Mouse (Mus musculus): Measurements from ENCODE around the gene Gabrb2. TPM values are rescaled to one million over a fixed set of nuclear protein-coding genes. Genes with fewer than 3 reads are reported as not detected.

Gabrb2 gene
- total and polyA plus RNA-seq, 3 experiments: not detected

GRCm38 (mm10) chr11:42571467-42571866 is 151.9 kb downstream of the Gabrb2 start:
- H3K36me3 ChIP-seq (ENCODE audit: control insufficient read depth in 1 of 2, insufficient read depth in 2 of 2, low read length in 2 of 2): no peaks in the 10 kb centered on the region

GRCm38 (mm10) chr11:42575146-42575873 is 155.8 kb downstream of the Gabrb2 start:
- TF ChIP-seq HCFC1 (IDR thresholded peaks at IDR 0.05; ENCODE audit: low read depth, low read length): no peak
- TF ChIP-seq MAFK (IDR thresholded peaks at IDR 0.05; ENCODE audit: borderline replicate concordance, low read depth, low read length): no peak
- no peak for TF ChIP-seq TBP (IDR thresholded peaks at IDR 0.05; ENCODE audit: low read depth, low read length)
- no peak for TF ChIP-seq POLR2AphosphoS2 (IDR thresholded peaks at IDR 0.05; ENCODE audit: low read length)
- TF ChIP-seq MAX (IDR thresholded peaks at IDR 0.05; ENCODE audit: low read length): no peak
- H3K9ac ChIP-seq (ENCODE audit: control insufficient read depth, low read depth, low read length, poor library complexity, severe bottlenecking): no peak overlapping the region
- H3K36me3 ChIP-seq (ENCODE audit: control insufficient read depth in 1 of 2, insufficient read depth in 2 of 2, low read length in 2 of 2): no peaks in the 10 kb centered on the region
- no peak for DNase-seq (ENCODE audit: low read depth, low spot score)
- no peak overlapping the region for H3K4me3 ChIP-seq (ENCODE audit: control insufficient read depth in 1 of 2, insufficient read depth in 1 of 2, low read depth in 2 of 2, low read length in 2 of 2)
- H3K27me3 ChIP-seq (ENCODE audit: control insufficient read depth in 1 of 2, insufficient read depth in 2 of 2, low read length in 2 of 2): no peaks in the 10 kb centered on the region
- no peaks in the 10 kb centered on the region for H3K4me1 ChIP-seq (ENCODE audit: control insufficient read depth in 1 of 2, insufficient read depth in 2 of 2, low read length in 2 of 2)
- no peaks in the 10 kb centered on the region for H3K79me2 ChIP-seq (ENCODE audit: control insufficient read depth, insufficient read depth, low read length, poor library complexity)
- no peak overlapping the region for H3K27ac ChIP-seq (ENCODE audit: control insufficient read depth, low read depth, low read length)
- no peaks in the 10 kb centered on the region for H3K9me3 ChIP-seq (replicated peaks; ENCODE audit: insufficient read depth, low read length)

More at GRCm38 (mm10) chr11:42571467-42571866, 151.9 kb downstream of the Gabrb2 start:
- no peaks in the 10 kb centered on the region for H3K79me2 ChIP-seq (ENCODE audit: control insufficient read depth, insufficient read depth, low read length, poor library complexity)
- H3K4me3 ChIP-seq (ENCODE audit: control insufficient read depth in 1 of 2, insufficient read depth in 1 of 2, low read depth in 2 of 2, low read length in 2 of 2): no peak overlapping the region
- H3K9ac ChIP-seq (ENCODE audit: control insufficient read depth, low read depth, low read length, poor library complexity, severe bottlenecking): no peak overlapping the region
- no peaks in the 10 kb centered on the region for H3K9me3 ChIP-seq (replicated peaks; ENCODE audit: insufficient read depth, low read length)
- H3K27ac ChIP-seq (ENCODE audit: control insufficient read depth, low read depth, low read length): no peak overlapping the region
- H3K27me3 ChIP-seq (ENCODE audit: control insufficient read depth in 1 of 2, insufficient read depth in 2 of 2, low read length in 2 of 2): no peaks in the 10 kb centered on the region
- no peak for TF ChIP-seq HCFC1 (IDR thresholded peaks at IDR 0.05; ENCODE audit: low read depth, low read length)
- TF ChIP-seq ZMIZ1 (IDR thresholded peaks at IDR 0.05; ENCODE audit: low read depth, low read length): no peak
- TF ChIP-seq TCF12 (IDR thresholded peaks at IDR 0.05; ENCODE audit: low read depth, low read length): no peak
- no peak for TF ChIP-seq MYC (IDR thresholded peaks at IDR 0.05; ENCODE audit: low read depth, low read length)
- TF ChIP-seq USF1 (IDR thresholded peaks at IDR 0.05; ENCODE audit: low read depth, low read length): no peak
- no peak for TF ChIP-seq NRF1 (IDR thresholded peaks at IDR 0.05; ENCODE audit: insufficient read depth, low read depth, low read length, poor library complexity, severe bottlenecking)
- no peak for TF ChIP-seq ELF1 (IDR thresholded peaks at IDR 0.05; ENCODE audit: low read depth, low read length)
- TF ChIP-seq SIN3A (IDR thresholded peaks at IDR 0.05; ENCODE audit: low read length): no peak
- TF ChIP-seq ZC3H11A (IDR thresholded peaks at IDR 0.05; ENCODE audit: low read depth, low read length): no peak
- TF ChIP-seq RCOR1 (IDR thresholded peaks at IDR 0.05; ENCODE audit: low read depth, low read length): no peak
- no peak for TF ChIP-seq RAD21 (IDR thresholded peaks at IDR 0.05; ENCODE audit: low read depth, low read length)
- TF ChIP-seq CHD1 (IDR thresholded peaks at IDR 0.05; ENCODE audit: low read depth, low read length): no peak
- TF ChIP-seq POLR2AphosphoS2 (IDR thresholded peaks at IDR 0.05; ENCODE audit: low read length): no peak
- no peak for TF ChIP-seq GABPA (IDR thresholded peaks at IDR 0.05; ENCODE audit: low read depth, low read length)
- no peak for TF ChIP-seq ZKSCAN1 (IDR thresholded peaks at IDR 0.05; ENCODE audit: low read depth, low read length)
- no peak for TF ChIP-seq MXI1 (IDR thresholded peaks at IDR 0.05; ENCODE audit: low read depth, low read length)
- no peak for TF ChIP-seq BHLHE40 (IDR thresholded peaks at IDR 0.05; ENCODE audit: borderline replicate concordance, low read depth, low read length)
- no peak for TF ChIP-seq GATA1 (IDR thresholded peaks at IDR 0.05; ENCODE audit: low read depth, low read length)
- H3K4me1 ChIP-seq (ENCODE audit: control insufficient read depth in 1 of 2, insufficient read depth in 2 of 2, low read length in 2 of 2): no peaks in the 10 kb centered on the region
- DNase-seq (ENCODE audit: low read depth, low spot score): no peak

All from MEL (cell line).